Mouse (Mus musculus) neural tube, embryonic 14.5 days (tissue): ENCODE data around the gene Garnl3. TPM values are rescaled to one million over a fixed set of nuclear protein-coding genes. Genes with fewer than 3 reads are reported as not detected.

Experiments used
- ATAC-seq: fragments of 200-750 bp; cut with Nextera tagmentation; 2 replicates; pipeline ENCODE4 v1.8.0; 2017; ENCODE audit warnings: low read depth, mild to moderate bottlenecking, moderate TSS enrichment, moderate library complexity
- H3K27ac ChIP-seq: fragments of 300-500 bp; sonication (generic); 2 replicates; pipeline ENCODE4 v1.5.1; 2014; ENCODE audit warnings: low read depth, mild to moderate bottlenecking, control low read depth, low read length, moderate library complexity, mixed read lengths
- H3K27me3 ChIP-seq: fragments of 300-500 bp; sonication (generic); 2 replicates; pipeline ENCODE4 v1.6.1; 2014; ENCODE audit warnings: low read length; ENCODE audit not compliant: control insufficient read depth, insufficient read depth
- H3K36me3 ChIP-seq: fragments of 300-500 bp; sonication (generic); 2 replicates; pipeline ENCODE4 v1.6.1; 2014; ENCODE audit warnings: low read length, mixed read lengths; ENCODE audit not compliant: control insufficient read depth, insufficient read depth
- H3K4me1 ChIP-seq: fragments of 300-500 bp; sonication (generic); 2 replicates; pipeline ENCODE4 v1.6.1; 2014; ENCODE audit warnings: low read length; ENCODE audit not compliant: control insufficient read depth, insufficient read depth
- H3K4me2 ChIP-seq: fragments of 300-500 bp; sonication (generic); 2 replicates; pipeline ENCODE4 v1.6.1; 2014; ENCODE audit warnings: mild to moderate bottlenecking, low read depth, low read length, control low read depth
- H3K4me3 ChIP-seq: fragments of 300-500 bp; sonication (generic); 2 replicates; pipeline ENCODE4 v1.5.1; 2014; ENCODE audit warnings: low read depth, low read length, control low read depth, mixed read lengths
- H3K9ac ChIP-seq: fragments of 300-500 bp; sonication (generic); replicated peaks from 2 replicates; pipeline ENCODE4 v1.6.1; 2014; ENCODE audit warnings: low read depth, mild to moderate bottlenecking, control low read depth, low read length, mixed read lengths
- H3K9me3 ChIP-seq: fragments of 300-500 bp; sonication (generic); 2 replicates; pipeline ENCODE4 v1.6.1; 2016; ENCODE audit warnings: low read length; ENCODE audit not compliant: control insufficient read depth
- WGBS: fragments of 180-500 bp; shearing (Covaris S2); extraction: QIAGEN DNeasy Blood & Tissue Kit; methylation state at CpG from one replicate; pipeline ENCODE4 v1.1.7; 2014; 5-methylcytosine and 5-hydroxymethylcytosine counted together
- polyA plus RNA-seq: library from polyadenylated mRNA; unstranded; fragments of >200 nt; fragmentation: Nextera tagmentation; extraction: Ambion mirVana; gene quantifications from 2 replicates; pipeline ENCODE4 v1.2.1, GENCODE M21; 2014

Gene Garnl3
- polyA plus RNA-seq, 1 experiment from 2014 or later: 65.7 TPM

GRCm38 (mm10) chr2:33159593-33159992, 28.1 kb upstream of the Garnl3 start:
- no peak for ATAC-seq
- Histone ChIP-seq H3K4me2 (no peak overlapping the region), H3K9me3 (no peaks in the 10 kb centered on the region), H3K27me3 (no peaks in the 10 kb centered on the region), H3K4me1 (no peaks in the 10 kb centered on the region), H3K27ac (no peak overlapping the region), H3K9ac (no peak overlapping the region), H3K36me3 (peaks cover 17% of the 10 kb centered on the region), H3K4me3 (no peak overlapping the region)
- 91% methylated on average over 7 of the region's 7 CpGs for WGBS

- peaks cover 17% of the 10 kb centered on the region for H3K36me3 ChIP-seq
- ATAC-seq: no peak
- 94% methylated on average over 6 of the region's 6 CpGs for WGBS
- no peak overlapping the region for H3K9ac ChIP-seq
- H3K4me1 ChIP-seq: no peaks in the 10 kb centered on the region
- no peaks in the 10 kb centered on the region for H3K27me3 ChIP-seq
- H3K4me2 ChIP-seq: no peak overlapping the region
- no peak overlapping the region for H3K27ac ChIP-seq
- no peaks in the 10 kb centered on the region for H3K9me3 ChIP-seq
- no peak overlapping the region for H3K4me3 ChIP-seq
These were observed 27.4 kb upstream of the Garnl3 start for GRCm38 (mm10) chr2:33158895-33159294.

- peaks cover 17% of the 10 kb centered on the region for H3K36me3 ChIP-seq
- ATAC-seq: no peak
- 80% methylated on average over 5 of the region's 5 CpGs for WGBS
These were observed 24.9 kb upstream of the Garnl3 start for GRCm38 (mm10) chr2:33156283-33156781.

GRCm38 (mm10) chr2:33154751-33155372, 23.4 kb upstream of the Garnl3 start:
- Histone ChIP-seq H3K27ac (no peak overlapping the region), H3K9ac (no peak overlapping the region), H3K4me2 (no peak overlapping the region), H3K27me3 (no peaks in the 10 kb centered on the region), H3K36me3 (peaks cover 17% of the 10 kb centered on the region), H3K4me3 (no peak overlapping the region), H3K4me1 (no peaks in the 10 kb centered on the region), H3K9me3 (no peaks in the 10 kb centered on the region)
- WGBS: 30% methylated on average over 5 of the region's 5 CpGs
- ATAC-seq: peak; percentile 81

More at GRCm38 (mm10) chr2:33156283-33156781, 24.9 kb upstream of the Garnl3 start:
- Histone ChIP-seq H3K4me3 (no peak overlapping the region), H3K4me2 (no peak overlapping the region), H3K27me3 (no peaks in the 10 kb centered on the region), H3K27ac (no peak overlapping the region), H3K4me1 (no peaks in the 10 kb centered on the region), H3K9me3 (no peaks in the 10 kb centered on the region), H3K9ac (no peak overlapping the region)

GRCm38 (mm10) chr2:33146994-33147393, 15.5 kb upstream of the Garnl3 start:
- Histone ChIP-seq H3K9me3 (no peaks in the 10 kb centered on the region), H3K4me2 (no peak overlapping the region), H3K27me3 (no peaks in the 10 kb centered on the region), H3K9ac (no peak overlapping the region), H3K36me3 (peaks cover 9% of the 10 kb centered on the region; the same call in 1 of the 2 replicates), H3K4me3 (no peak overlapping the region), H3K4me1 (no peaks in the 10 kb centered on the region), H3K27ac (no peak overlapping the region)
- ATAC-seq: no peak
- WGBS: 90% methylated on average over 4 of the region's 4 CpGs

GRCm38 (mm10) chr2:33143292-33143691, 11.8 kb upstream of the Garnl3 start:
- Histone ChIP-seq H3K4me1 (no peaks in the 10 kb centered on the region), H3K9me3 (no peaks in the 10 kb centered on the region), H3K4me3 (no peak overlapping the region), H3K9ac (no peak overlapping the region), H3K36me3 (peaks cover 10% of the 10 kb centered on the region; the same call in 1 of the 2 replicates), H3K27ac (no peak overlapping the region), H3K27me3 (no peaks in the 10 kb centered on the region), H3K4me2 (no peak overlapping the region)
- 81% methylated on average over 2 of the region's 2 CpGs for WGBS
- ATAC-seq: no peak

GRCm38 (mm10) chr2:33138491-33138890, 7.0 kb upstream of the Garnl3 start:
- Histone ChIP-seq H3K27ac (no peak overlapping the region), H3K4me3 (no peak overlapping the region), H3K27me3 (no peaks in the 10 kb centered on the region), H3K9ac (no peak overlapping the region), H3K4me2 (no peak overlapping the region), H3K9me3 (no peaks in the 10 kb centered on the region), H3K36me3 (peaks cover 13% of the 10 kb centered on the region), H3K4me1 (no peaks in the 10 kb centered on the region)
- 86% methylated on average over 2 of the region's 2 CpGs for WGBS
- no peak for ATAC-seq

- Histone ChIP-seq H3K9ac (no peak overlapping the region), H3K27me3 (no peaks in the 10 kb centered on the region), H3K4me2 (no peak overlapping the region), H3K4me1 (no peaks in the 10 kb centered on the region), H3K36me3 (peaks cover 13% of the 10 kb centered on the region), H3K9me3 (no peaks in the 10 kb centered on the region), H3K27ac (no peak overlapping the region), H3K4me3 (no peak overlapping the region)
- 93% methylated on average over 4 of the region's 4 CpGs for WGBS
- ATAC-seq: no peak
These were observed 6.3 kb upstream of the Garnl3 start for GRCm38 (mm10) chr2:33137731-33138130.

GRCm38 (mm10) chr2:33137244-33137643, 5.8 kb upstream of the Garnl3 start:
- H3K4me2 ChIP-seq: no peak overlapping the region
- WGBS: 84% methylated on average over 9 of the region's 9 CpGs
- no peak overlapping the region for H3K4me3 ChIP-seq
- no peak for ATAC-seq
- H3K4me1 ChIP-seq: no peaks in the 10 kb centered on the region
- H3K27ac ChIP-seq: no peak overlapping the region
- no peaks in the 10 kb centered on the region for H3K9me3 ChIP-seq
- H3K9ac ChIP-seq: no peak overlapping the region
- H3K27me3 ChIP-seq: no peaks in the 10 kb centered on the region
- peaks cover 10% of the 10 kb centered on the region for H3K36me3 ChIP-seq
